Mouse (Mus musculus) megakaryocyte, adult 5-6 weeks (primary cell): ENCODE measurements around the gene Nol6. TPM values are rescaled to one million over a fixed set of nuclear protein-coding genes. Genes with fewer than 3 reads are reported as not detected.

ENCODE experiments used
- ATAC-seq: 2 replicates; pipeline ENCODE4 v1.8.0; 2016; ENCODE audit warnings: mild to moderate bottlenecking, inconsistent platforms; ENCODE audit not compliant: poor library complexity, severe bottlenecking
- total RNA-seq, 2 experiments: library from RNA; stranded (forward) in 1 of 2; stranded (reverse) in 1 of 2; fragments of 153-499, 151-499 nt in 1 of 2; fragments of 221-1000, 200-1000 nt in 1 of 2; gene quantifications; 2 replicates each; pipeline versions ENCODE4 v1.2.3 to v1.2.4; 2015 to 2017

Nol6 gene
- total RNA-seq (2015) (9.2 and 10.0 TPM in 2 replicates), total RNA-seq (2017) (8.2 and 13.4 TPM in 2 replicates)

DNA sequence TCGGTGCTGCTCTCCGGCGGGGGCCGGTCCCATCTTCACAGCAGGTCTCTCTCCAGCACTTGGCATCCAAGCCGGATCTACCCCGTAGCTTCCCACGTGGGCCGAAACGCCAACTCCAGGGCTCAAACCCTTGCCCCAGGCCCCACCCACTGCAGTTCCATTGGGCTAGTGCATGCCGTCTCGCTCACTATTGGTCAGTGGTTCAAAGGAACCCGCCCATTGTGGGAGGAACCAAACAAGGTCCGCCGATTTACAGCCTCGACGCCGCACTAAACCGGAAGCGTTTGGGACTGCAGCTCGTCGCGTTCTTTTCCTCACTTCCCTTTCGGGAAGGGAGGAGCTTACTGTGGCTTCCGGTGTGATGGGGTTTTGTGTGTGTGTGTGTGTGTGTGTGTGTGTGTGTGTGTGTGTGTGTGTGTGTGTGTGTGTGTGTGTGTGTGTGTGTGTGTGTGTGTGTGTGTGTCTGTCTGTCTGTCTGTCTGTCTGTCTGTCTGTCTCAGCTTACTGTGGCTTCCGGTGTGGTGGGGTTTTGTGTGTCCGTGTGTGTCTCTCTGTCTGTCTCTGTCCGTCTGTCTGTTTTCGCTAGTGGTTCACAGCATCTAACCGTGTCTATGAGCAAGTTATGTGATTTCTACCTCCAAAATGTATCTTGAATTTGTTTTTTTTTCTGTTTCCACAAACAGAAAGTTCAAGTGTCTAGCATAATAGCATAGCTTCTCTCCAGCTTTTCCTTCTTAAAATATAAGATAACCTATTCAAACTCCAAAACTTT is at the start of gene Nol6:
Gene Nol6, minus strand, starts transcription at position 276 of the 772 bp plus-strand sequence.
- ATAC-seq, result peak; percentile 99

DNA sequence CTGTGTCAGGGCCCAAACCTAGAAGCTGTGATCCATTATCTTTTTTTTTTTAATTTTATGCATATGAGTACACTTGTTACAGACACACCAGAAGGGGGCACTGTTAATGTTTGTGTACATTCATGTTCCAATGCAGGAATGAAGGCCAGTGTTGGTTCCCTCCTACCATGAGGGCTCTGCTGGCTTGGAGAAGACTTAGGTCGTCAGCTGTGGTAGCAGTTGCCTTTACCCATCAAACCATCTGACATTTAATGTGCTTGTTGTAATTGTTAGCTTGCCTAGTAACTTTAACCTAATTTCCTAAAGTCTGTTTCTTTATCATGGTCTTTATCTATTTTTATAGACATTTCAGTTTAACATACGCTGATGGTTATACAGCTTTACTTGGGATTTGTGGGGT is 46.7 kb upstream of the Nol6 start:
- no peak for ATAC-seq

DNA sequence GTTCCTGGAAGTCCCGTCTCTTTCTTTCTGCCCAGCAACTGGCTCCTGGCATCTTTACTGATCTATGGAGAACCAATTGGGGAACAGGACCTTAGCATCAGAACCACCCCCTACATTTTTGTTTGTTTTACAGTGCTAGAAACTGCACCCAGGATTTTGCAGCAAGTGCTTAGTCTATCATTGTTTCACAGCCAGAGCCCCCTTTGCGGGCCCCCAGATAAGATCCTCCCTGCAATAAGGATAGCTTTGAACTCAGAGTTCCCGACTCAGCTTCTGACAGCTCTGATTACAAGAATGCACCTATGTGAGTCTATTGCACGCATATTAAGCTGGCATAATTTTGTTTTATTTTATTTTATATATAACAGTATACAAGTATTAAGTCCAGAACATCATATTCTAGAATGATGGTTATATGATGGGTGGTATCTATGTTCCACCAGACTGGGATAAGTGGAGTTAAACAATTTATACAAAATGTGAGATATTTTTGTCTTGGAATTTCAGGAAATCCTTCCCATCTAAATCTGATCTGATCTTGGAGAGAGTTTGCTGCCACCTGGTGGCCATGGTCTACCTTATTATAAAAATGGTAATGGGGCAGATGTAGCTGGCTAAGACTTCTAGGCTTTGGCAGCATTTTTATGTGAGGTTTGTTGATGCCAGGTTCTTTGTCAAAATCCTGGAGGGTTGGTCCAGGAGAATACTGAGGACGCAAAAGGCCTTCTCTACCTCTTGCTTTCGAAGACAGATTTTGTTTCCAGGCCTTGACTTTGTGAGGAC is 41.6 kb upstream of the Nol6 start:
- ATAC-seq, result 0 out of 2 replicates have a peak, but pooled peaks have one; percentile 51

DNA sequence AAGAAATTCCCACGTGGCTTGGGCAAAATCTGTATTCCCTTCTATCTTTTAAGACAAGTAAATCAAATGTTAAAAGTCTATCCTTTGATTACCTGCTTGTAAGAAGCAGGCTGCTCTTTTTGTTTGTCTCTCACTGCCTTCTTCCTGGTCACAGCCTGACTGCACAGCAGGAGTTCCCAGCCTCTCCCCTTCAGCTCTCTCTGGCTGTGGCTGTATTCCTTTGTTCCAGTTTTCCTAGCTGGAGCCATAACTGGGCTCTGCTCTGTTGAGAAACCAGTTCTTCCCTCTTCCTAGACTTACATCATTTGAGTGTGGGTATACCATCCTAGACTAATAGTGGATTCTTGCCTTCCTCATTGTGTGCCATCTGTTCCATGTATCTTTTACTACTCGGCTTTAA is 40.7 kb upstream of the Nol6 start:
- ATAC-seq, result no peak

DNA sequence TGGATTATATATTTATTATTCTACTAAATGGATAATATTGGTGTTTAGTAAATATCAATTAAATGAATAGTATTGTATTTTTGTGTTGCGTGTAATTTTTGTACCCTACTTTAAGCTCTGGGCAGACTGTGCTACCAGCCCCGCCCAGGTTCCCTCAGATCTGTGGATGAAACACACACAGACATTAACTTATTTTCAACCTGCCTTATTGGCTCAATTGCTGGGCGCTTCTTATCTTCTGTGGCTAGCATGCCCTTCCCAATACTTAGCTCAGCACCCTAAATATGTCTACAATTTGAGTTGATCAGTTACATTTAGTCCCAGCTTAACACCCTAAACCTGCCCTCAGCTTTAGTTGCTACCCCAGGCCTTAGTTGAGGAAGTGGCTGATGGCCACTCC is 37.0 kb upstream of the Nol6 start:
- no peak for ATAC-seq

DNA sequence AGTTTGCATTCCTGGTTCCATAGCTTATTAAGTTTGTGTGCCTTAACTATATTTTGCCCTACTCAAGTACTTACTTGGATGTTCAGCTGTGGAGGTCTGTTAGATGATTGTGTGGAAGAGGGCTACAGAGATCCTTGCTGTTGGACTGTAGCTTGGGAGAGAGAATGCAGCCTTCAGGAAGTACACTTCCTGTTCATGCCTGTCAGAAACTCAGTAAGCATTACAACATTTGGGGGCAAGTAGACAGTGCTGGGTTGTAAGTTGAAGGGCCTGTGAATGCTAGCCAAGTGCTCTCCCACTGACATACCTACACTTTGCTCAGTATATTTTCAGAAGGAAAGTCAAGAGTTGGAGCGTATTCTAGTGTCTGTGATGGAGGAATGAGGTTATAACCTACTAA is 34.0 kb upstream of the Nol6 start:
- ATAC-seq, result no peak

DNA sequence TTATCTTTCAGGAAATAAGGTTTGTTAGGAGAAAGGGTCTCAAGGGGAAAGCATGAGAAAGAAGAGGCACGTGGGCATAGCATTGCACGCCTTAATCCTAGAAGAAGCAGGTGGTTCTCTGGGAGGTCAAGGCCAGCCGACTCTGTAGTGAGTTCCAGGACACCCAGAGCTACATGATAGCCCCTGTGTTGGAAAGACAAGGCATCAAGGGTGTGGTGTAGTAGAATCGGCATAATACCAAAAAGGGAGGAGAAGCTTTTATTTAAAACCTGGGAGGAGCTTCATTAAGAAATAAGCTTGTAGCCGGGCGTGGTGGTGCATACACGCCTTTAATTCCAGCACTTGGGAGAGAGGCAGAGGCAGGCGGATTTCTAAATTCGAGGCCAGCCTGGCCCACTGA is 32.7 kb upstream of the Nol6 start:
- ATAC-seq, result no peak

DNA sequence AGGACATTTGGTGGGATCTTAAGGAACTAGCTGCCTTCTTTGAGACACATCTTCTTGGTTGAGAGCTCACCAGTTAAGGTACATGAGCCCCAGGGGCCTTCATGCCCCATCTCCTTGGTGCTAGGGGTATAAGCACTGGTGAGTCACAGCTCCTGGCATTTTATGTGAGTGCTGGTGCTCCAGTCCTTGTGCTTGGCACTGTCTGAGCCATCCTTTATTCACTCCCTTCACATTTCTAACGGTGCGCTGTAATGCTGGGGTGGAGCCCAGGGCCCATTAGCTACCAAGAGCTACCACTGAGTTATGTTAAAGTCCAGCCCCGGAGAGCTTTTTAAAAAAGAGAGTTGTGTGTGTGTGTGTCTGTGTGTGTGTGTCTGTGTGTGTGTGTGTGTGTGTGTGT is 28.9 kb upstream of the Nol6 start:
- no peak for ATAC-seq

DNA sequence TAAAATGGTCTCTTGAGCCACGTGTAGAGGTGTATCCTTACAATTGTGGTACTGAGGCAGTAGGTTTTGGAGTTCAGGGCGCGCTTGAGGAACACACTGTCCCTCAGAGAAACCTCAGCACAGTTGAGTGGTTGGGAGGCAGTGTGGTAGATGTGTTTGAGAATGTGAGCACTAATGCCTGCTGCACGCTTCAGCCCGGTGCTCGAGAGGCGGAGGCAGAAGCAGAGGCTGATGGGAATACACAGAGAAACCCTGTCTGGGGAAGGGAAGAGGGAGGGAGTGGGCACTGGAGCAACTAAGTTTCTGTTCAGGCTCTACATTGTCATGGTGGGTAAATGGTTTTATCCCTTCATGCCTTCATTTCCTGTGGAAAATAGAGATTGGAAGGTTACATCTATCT is 26.9 kb upstream of the Nol6 start:
- ATAC-seq, result no peak

DNA sequence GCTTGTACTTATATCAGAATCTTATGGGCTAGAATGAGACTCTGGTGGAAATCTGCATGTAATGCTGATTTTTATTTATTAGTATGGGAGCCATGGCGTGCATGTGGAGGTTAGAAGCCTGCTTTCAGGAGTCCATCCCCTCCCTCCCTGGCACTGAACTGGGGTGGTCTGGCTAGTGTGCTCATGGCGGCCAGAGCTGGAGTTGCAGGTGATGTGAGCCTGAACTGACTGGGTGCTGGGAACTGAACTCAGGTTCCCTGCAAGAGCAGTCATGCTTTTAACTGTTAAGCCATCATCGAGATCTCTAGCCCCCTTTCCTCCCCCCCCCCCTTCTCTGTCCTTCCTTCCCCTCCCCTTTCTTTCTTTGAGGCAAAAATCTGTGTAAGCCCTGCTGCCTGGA is 25.6 kb upstream of the Nol6 start:
- no peak for ATAC-seq

DNA sequence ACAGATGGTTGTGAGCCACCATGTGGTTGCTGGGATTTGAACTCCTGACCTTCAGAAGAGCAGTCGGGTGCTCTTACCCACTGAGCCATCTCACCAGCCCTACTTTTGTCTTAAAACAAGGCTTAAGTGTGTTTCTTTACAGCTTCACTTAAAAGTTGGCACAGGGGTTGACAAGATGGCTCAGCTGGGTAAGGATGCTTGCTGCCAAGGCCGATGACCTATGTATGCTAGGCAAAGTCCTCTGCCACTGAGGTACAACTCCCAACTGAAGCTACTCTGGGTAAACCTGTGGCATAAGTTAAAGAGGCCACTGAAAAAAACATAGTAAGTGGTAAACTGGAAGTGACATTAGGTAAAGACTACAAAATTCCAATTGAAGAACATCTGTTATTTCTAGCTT is 18.3 kb upstream of the Nol6 start:
- no peak for ATAC-seq

DNA sequence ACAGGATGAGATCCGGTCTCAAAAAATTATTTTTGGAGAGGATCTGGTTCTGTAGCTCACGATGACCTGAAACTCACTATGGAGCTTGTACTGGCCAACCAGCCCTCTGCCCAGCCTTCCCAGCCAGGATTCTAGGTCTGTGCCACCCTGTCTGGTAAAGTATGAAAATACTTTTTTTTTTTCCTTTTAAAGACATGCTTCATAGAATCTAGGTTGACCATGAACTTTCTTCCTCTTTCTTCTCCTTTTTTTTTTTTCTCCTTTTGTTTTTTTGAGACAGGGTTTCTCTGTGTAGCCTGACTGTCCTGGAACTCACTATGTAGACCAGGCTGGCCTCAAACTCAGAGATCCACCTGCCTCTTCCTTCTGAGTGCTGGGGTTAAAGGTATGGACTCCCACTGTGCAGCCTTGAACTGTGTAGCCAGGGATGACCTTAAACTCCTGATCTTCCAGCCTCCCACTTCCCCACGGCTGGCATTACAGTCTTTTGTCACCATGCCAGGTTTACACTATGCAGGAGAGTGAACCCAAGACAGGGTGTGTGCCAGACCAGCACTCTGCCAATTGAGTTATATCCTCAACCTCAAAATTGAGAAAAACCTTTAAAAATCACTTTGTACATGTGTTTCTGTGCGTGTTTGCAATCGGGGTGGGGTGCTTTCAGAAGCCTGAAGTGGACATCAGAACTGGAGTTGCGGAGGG is 16.1 kb upstream of the Nol6 start:
- ATAC-seq, result no peak

DNA sequence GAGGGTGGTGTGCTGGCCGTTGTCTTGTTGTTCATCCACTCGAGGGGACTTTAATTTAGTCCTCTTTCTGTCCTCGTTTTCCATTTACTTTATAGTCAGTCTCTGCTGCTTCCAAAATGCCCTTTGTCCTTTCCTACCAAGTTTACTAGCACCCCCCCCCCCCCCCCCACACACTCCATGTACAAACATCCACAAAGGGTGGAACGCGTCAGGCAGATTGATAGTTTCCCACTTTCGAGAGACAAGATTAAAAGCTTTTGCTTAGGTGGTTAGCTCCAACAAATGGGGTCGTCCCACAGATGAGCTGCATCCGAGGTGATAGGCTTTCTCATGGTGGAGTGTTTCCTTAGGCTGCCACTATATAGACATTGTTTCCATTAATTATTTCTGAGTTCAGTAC is 12.6 kb upstream of the Nol6 start:
- ATAC-seq, result no peak

DNA sequence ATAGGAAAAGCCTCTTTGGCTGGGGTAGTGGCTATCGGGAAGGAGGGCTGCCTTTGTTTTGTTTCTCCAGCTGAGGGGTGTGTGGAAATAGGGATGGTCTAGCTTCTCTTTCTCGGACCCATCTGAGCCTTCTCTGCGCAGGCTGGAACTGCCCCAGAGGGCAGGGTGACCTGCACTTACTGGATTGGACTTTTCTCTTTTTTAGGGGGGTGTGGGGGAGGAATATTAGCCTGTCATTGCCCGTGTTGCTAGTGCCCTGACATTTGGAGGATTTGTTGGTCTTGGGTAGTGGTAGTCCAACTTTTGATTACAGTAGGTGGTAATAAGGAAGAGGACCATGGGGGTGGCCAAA is 12.2 kb upstream of the Nol6 start:
- 0 out of 2 replicates have a peak, but pooled peaks have one; percentile 11 for ATAC-seq

DNA sequence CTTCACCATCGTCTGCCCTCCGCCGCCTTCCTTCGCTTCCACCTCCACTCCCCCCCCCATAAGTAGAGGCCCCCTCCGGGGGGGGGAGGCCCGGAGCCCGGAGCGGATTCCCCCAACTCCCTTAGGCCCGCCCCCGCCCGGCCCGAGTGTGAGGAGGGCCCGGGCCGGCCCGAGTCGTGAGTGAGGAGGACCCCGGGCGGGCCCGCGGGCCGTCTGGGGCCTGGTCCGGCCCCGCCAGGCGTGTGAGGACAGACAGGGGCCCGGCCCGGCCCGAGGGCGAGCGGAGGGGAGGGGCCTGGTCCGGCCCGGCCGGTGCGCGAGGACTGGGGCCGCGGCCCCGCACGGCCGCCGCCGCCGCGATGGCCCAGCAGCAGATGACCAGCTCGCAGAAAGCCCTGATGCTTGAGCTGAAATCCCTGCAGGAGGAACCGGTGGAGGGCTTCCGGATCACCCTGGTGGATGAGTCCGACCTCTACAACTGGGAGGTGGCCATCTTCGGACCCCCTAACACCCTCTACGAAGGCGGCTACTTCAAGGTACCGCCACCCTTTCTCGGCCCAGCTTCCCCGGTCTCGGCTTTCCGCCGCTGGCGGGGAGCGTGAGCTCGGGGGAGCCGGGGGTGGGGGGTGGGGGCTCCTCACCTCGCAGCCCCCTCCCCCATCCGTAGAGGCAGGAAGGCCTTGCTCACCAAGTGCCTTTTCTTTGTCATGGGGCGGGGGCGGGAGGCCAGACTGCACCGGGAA is 11.6 kb upstream of the Nol6 start, which contains the start of gene Ube2r2:
Gene Ube2r2, plus strand, starts transcription at position 33 of the 743 bp plus-strand sequence.
- peak; percentile 55 for ATAC-seq

DNA sequence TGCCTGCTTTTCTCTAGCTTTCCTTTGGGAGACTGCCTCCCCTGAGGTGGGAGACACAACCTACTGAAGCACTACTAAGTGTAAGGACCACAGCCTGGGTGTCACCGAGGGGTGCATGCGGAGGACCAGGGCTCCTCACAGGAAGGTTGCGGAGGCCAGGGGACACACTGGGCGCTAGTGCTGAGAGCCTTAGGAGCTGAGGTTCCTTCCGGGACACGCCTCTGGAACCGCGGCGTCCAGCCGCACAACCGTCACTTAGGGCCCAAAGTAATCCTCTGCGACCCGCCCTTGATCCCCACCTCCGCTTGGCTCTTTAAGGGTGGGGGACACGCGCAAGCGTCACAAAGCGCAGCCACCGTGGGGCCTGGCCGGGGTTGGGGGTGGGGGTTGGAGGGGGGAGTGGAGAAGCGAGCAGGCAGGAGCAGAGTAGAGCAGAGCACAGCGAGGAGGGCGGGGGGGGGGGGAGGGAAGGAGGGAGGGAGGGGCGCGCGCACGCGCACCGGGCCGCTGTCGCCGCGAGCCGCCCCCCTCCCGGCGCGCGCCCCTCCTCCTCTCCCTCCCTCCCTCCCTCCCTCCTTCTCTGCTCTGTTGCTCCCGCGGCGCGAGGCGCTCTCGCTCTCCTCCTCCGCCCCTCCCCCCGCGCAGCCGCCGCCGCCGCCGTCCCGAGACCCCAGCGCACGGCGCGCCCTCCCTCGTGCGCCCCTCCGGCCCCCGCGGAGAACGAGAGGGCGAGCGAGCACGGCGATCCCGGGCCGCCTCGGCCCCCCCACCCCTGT is 10.9 kb upstream of the Nol6 start:
- peak; percentile 75 for ATAC-seq

DNA sequence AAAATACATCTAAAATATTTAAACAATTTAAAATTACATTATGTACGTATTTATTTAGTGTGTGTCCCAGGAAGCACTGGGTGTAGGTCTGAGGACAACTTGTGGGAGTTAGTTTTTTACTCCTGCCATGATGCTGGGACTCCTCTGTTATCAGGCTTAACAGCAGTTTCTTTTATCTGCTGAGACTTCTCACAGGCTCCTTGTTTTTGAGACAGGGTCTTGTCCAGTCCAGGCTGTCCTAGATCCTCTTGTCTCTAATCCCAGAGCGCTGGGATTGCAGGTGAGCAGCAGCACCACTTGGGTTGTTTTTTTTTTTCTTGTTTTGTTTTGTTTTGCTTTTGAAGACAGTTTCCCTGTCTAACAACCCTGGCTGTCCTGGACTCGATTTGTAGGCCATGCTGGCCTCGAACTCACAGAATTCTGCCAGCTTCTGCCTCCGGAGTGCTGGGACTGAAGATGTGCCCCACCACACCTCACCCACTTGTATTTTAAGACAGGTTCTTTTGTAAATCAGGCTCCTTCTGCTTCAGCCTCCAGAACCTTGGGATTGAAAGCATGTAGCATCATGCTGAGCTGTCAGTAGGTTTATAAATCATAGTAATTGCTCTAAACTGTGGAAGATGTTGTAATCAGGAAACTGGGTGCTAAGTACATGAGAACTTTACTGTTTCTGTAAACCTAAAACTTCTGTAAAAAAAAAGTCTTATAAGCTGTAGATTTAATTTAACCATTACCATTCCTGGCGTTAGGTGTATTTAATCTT is 9.5 kb upstream of the Nol6 start:
- ATAC-seq, result no peak

DNA sequence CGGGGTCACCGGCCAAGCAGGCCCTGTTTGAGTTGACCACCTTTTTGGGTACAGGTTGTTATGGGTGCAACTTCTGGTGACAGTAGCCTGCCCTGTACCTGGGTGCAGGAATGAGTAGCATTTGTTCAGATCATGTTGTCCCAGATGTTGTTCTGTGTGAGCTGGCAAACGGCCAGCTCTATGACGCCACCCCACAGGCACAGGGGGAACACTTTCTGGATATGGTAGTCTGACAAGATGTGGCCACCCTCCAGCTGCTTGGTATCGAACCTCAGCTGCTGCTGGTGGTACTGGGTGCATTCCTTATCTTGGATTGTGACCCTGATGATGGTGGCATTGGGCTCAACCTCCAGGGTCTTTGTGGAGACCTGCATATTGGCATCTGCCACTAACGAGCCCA is 8.2 kb upstream of the Nol6 start:
- ATAC-seq, result no peak

DNA sequence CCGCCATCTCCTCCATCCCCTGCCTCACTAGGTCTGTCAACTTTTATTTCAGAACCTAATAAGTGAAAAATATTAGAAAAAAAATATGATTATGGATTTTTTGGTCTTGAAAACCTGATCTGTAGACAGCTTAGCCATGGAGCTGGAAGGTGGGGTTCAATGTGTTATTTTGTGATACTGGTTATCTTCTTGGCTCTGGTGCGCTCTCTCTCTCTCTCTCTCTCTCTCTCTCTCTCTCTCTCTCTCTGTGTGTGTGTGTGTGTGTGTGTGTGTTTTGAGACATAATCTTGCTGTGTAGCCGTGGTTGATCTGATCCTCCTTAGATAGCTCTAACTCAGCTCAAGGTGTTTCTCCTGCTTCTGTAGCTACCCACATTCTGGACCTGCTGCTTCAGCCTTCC is 5.6 kb upstream of the Nol6 start:
- ATAC-seq, result no peak
